Mouse (Mus musculus) monocyte, adult 5-6 weeks (primary cell): ENCODE results near the gene Kcns1. TPM values are rescaled to one million over a fixed set of nuclear protein-coding genes. Genes with fewer than 3 reads are reported as not detected.
"Not testable (repeated sequence)": the region's sequence is repeated elsewhere in the genome, so short reads cannot be mapped to it uniquely, and the experiment has no call there.

ENCODE experiments used
- ATAC-seq: fragments of 153-309, 156-312 bp; replicated peaks from 2 replicates; pipeline ENCODE4 v1.8.0; 2017; ENCODE audit warnings: mild to moderate bottlenecking; ENCODE audit not compliant: low TSS enrichment, insufficient number of reproducible peaks, severe bottlenecking, poor library complexity, low FRiP score
- total RNA-seq: library from RNA; stranded (forward); fragments of 200-1000, 200-491, 200-594 nt; gene quantifications from 3 replicates; pipeline ENCODE4 v1.2.3, GENCODE M21; 2017

Gene Kcns1
- not detected in 3 replicates for total RNA-seq

GRCm38 (mm10) chr2:164170902-164171301 is at the start of gene Kcns1:
Kcns1 (minus strand) TSS chr2:164171113.
- no peak for ATAC-seq

GRCm38 (mm10) chr2:164219295-164219694 is 48.4 kb upstream of the Kcns1 start:
- ATAC-seq = no peak

- no peak for ATAC-seq
Measured at GRCm38 (mm10) chr2:164212711-164213110, 41.8 kb upstream of the Kcns1 start.

- ATAC-seq = no peak
Measured at GRCm38 (mm10) chr2:164210892-164211291, 40.0 kb upstream of the Kcns1 start.

- no peak for ATAC-seq
Measured at GRCm38 (mm10) chr2:164206676-164207075, 35.8 kb upstream of the Kcns1 start.

GRCm38 (mm10) chr2:164206011-164206410 is 35.1 kb upstream of the Kcns1 start:
- not testable (repeated sequence) for ATAC-seq

- ATAC-seq = no peak
Measured at GRCm38 (mm10) chr2:164199626-164200327, 28.9 kb upstream of the Kcns1 start, which contains the start of gene Wfdc15a. Wfdc15a (minus strand) TSS chr2:164200130.

GRCm38 (mm10) chr2:164196700-164196990 is 25.7 kb upstream of the Kcns1 start:
- no peak for ATAC-seq

- ATAC-seq = no peak
Measured at GRCm38 (mm10) chr2:164195971-164196699, 25.2 kb upstream of the Kcns1 start.

GRCm38 (mm10) chr2:164194959-164195630 is 24.2 kb upstream of the Kcns1 start:
- no peak for ATAC-seq

- ATAC-seq = no peak
Measured at GRCm38 (mm10) chr2:164192279-164192678, 21.4 kb upstream of the Kcns1 start.

GRCm38 (mm10) chr2:164190576-164190975 is 19.7 kb upstream of the Kcns1 start, which contains the start of gene Wfdc12:
Wfdc12 (minus strand) TSS chr2:164190608.
- no peak for ATAC-seq

- ATAC-seq = peak; percentile 59; the same call in 1 of the 2 replicates
Measured at GRCm38 (mm10) chr2:164188722-164189121, 17.8 kb upstream of the Kcns1 start.

- ATAC-seq = no peak
Measured at GRCm38 (mm10) chr2:164184145-164184719, 13.3 kb upstream of the Kcns1 start.

GRCm38 (mm10) chr2:164183340-164183739 is 12.4 kb upstream of the Kcns1 start:
- no peak for ATAC-seq

- ATAC-seq = no peak
Measured at GRCm38 (mm10) chr2:164182692-164183255, 11.9 kb upstream of the Kcns1 start, which contains the start of gene Wfdc5. Wfdc5 (minus strand) TSS chr2:164182742.

GRCm38 (mm10) chr2:164180770-164181169 is 9.9 kb upstream of the Kcns1 start:
- no peak for ATAC-seq

- no peak for ATAC-seq
Measured at GRCm38 (mm10) chr2:164180124-164180523, 9.2 kb upstream of the Kcns1 start.

- no peak for ATAC-seq
Measured at GRCm38 (mm10) chr2:164177831-164178230, 6.9 kb upstream of the Kcns1 start.
